Mouse (Mus musculus) forebrain, embryonic 12.5 days (tissue): Measurements from ENCODE around the gene H2al2a. TPM values are rescaled to one million over a fixed set of nuclear protein-coding genes. Genes with fewer than 3 reads are reported as not detected.
A peak's percentile ranks its signal among the peaks of the same experiment; 100 is the strongest.

Experiments used
- ATAC-seq: fragments of 200-750 bp; cut with Nextera tagmentation; 2 replicates; pipeline ENCODE4 v1.8.0; 2017; ENCODE audit warnings: moderate TSS enrichment; ENCODE audit not compliant: low FRiP score
- H3K27ac ChIP-seq: fragments of 300-500 bp; sonication (generic); 2 replicates; pipeline ENCODE4 v1.5.1; 2016; ENCODE audit warnings: mild to moderate bottlenecking
- H3K27me3 ChIP-seq: fragments of 300-500 bp; sonication (generic); 2 replicates; pipeline ENCODE4 v1.6.1; 2016; ENCODE audit warnings: mild to moderate bottlenecking
- H3K36me3 ChIP-seq: fragments of 300-500 bp; sonication (generic); replicated peaks from 2 replicates; pipeline ENCODE4 v1.6.1; 2016; ENCODE audit warnings: mild to moderate bottlenecking
- H3K4me1 ChIP-seq: fragments of 300-500 bp; sonication (generic); 2 replicates; pipeline ENCODE4 v1.6.1; 2016
- H3K4me2 ChIP-seq: fragments of 300-500 bp; sonication (generic); 2 replicates; pipeline ENCODE4 v1.6.1; 2016; ENCODE audit warnings: mild to moderate bottlenecking, moderate library complexity
- H3K4me3 ChIP-seq: fragments of 300-500 bp; sonication (generic); replicated peaks from 2 replicates; pipeline ENCODE4 v1.5.1; 2016; ENCODE audit warnings: mild to moderate bottlenecking
- H3K9ac ChIP-seq: fragments of 300-500 bp; sonication (generic); 2 replicates; pipeline ENCODE4 v1.6.1; 2016; ENCODE audit warnings: mild to moderate bottlenecking
- H3K9me3 ChIP-seq: fragments of 300-500 bp; sonication (generic); 2 replicates; pipeline ENCODE4 v1.6.1; 2016
- WGBS: fragments of 180-500 bp; shearing (Covaris S2); methylation state at CpG from one replicate; pipeline ENCODE4 v1.1.7; 2016; 5-methylcytosine and 5-hydroxymethylcytosine counted together
- polyA plus RNA-seq: library from polyadenylated mRNA; unstranded; fragments of >200 nt; fragmentation: Nextera tagmentation; extraction: Ambion mirVana; gene quantifications from 2 replicates; pipeline ENCODE4 v1.2.1, GENCODE M21; 2016

Gene H2al2a
- polyA plus RNA-seq, 1 experiment from 2014 or later = not detected

GRCm38 (mm10) chr2:18034371-18035250 is 37.9 kb upstream of the H2al2a start:
- Histone ChIP-seq H3K4me1 (peaks cover 84% of the 10 kb centered on the region), H3K27me3 (no peaks in the 10 kb centered on the region), H3K9me3 (no peaks in the 10 kb centered on the region), H3K36me3 (no peaks in the 10 kb centered on the region), H3K9ac (peak overlapping the region; percentile 21; the same call in 1 of the 2 replicates), H3K4me3 (no peak overlapping the region), H3K27ac (peak overlapping the region; percentile 61; the same call in 1 of the 2 replicates), H3K4me2 (peak overlapping the region; percentile 92; the same call in 1 of the 2 replicates)
- ATAC-seq = no peak
- WGBS = 26% methylated on average over 10 of the region's 10 CpGs

- Histone ChIP-seq H3K27me3 (no peaks in the 10 kb centered on the region), H3K4me1 (peaks cover 75% of the 10 kb centered on the region), H3K4me2 (peak overlapping the region; percentile 92), H3K9me3 (no peaks in the 10 kb centered on the region), H3K27ac (peak overlapping the region; percentile 62), H3K9ac (peak overlapping the region; percentile 87), H3K4me3 (0 out of 2 replicates have a peak overlapping the region, but pooled peaks have one; percentile 2), H3K36me3 (no peaks in the 10 kb centered on the region)
- 14% methylated on average over 10 of the region's 10 CpGs for WGBS
- peak; percentile 36; the same call in 1 of the 2 replicates for ATAC-seq
Measured at GRCm38 (mm10) chr2:18033166-18034108, 36.7 kb upstream of the H2al2a start.

GRCm38 (mm10) chr2:18032538-18032895 is 35.8 kb upstream of the H2al2a start:
- Histone ChIP-seq H3K9me3 (no peaks in the 10 kb centered on the region), H3K4me2 (peak overlapping the region; percentile 92), H3K27ac (no peak overlapping the region), H3K27me3 (no peaks in the 10 kb centered on the region), H3K4me1 (peaks cover 66% of the 10 kb centered on the region), H3K4me3 (peak overlapping the region; percentile 40; the same call in 1 of the 2 replicates), H3K36me3 (no peaks in the 10 kb centered on the region), H3K9ac (peak overlapping the region; percentile 87)
- no peak for ATAC-seq
- 20% methylated on average over 5 of the region's 5 CpGs for WGBS

- Histone ChIP-seq H3K4me1 (peaks cover 65% of the 10 kb centered on the region), H3K9ac (peak overlapping the region; percentile 87), H3K27me3 (no peaks in the 10 kb centered on the region), H3K9me3 (no peaks in the 10 kb centered on the region), H3K27ac (peak overlapping the region; percentile 83), H3K4me3 (peak overlapping the region; percentile 40), H3K4me2 (peak overlapping the region; percentile 92), H3K36me3 (no peaks in the 10 kb centered on the region)
- whole genome bisulfite sequencing = under 1% methylated on average over 34 of the region's 34 CpGs
- ATAC-seq = no peak
Measured at GRCm38 (mm10) chr2:18031831-18032537, 35.2 kb upstream of the H2al2a start.

- WGBS = under 1% methylated on average over 26 of the region's 26 CpGs
- H3K27me3 ChIP-seq = no peaks in the 10 kb centered on the region
- no peak for ATAC-seq
- peak overlapping the region; percentile 40 for H3K4me3 ChIP-seq
- H3K27ac ChIP-seq = peak overlapping the region; percentile 83
- H3K4me1 ChIP-seq = peaks cover 66% of the 10 kb centered on the region
- peak overlapping the region; percentile 92 for H3K4me2 ChIP-seq
- no peaks in the 10 kb centered on the region for H3K9me3 ChIP-seq
- H3K36me3 ChIP-seq = no peaks in the 10 kb centered on the region
- peak overlapping the region; percentile 87 for H3K9ac ChIP-seq
Measured at GRCm38 (mm10) chr2:18031271-18031821, 34.6 kb upstream of the H2al2a start.

GRCm38 (mm10) chr2:18030581-18030980 is 33.8 kb upstream of the H2al2a start:
- peak overlapping the region; percentile 92 for H3K4me2 ChIP-seq
- H3K27ac ChIP-seq = peak overlapping the region; percentile 83
- ATAC-seq = no peak
- peaks cover 71% of the 10 kb centered on the region for H3K4me1 ChIP-seq
- no peak overlapping the region for H3K9ac ChIP-seq
- H3K36me3 ChIP-seq = no peaks in the 10 kb centered on the region
- 4% methylated on average over 8 of the region's 8 CpGs for WGBS
- H3K27me3 ChIP-seq = no peaks in the 10 kb centered on the region
- no peaks in the 10 kb centered on the region for H3K9me3 ChIP-seq
- peak overlapping the region; percentile 14; the same call in 1 of the 2 replicates for H3K4me3 ChIP-seq

- H3K9me3 ChIP-seq = no peaks in the 10 kb centered on the region
- H3K4me1 ChIP-seq = peaks cover 69% of the 10 kb centered on the region
- no peak overlapping the region; the same call in 1 of the 2 replicates for H3K9ac ChIP-seq
- 18% methylated on average over 7 of the region's 7 CpGs for WGBS
- H3K27ac ChIP-seq = peak overlapping the region; percentile 71
- peak overlapping the region; percentile 92 for H3K4me2 ChIP-seq
- no peaks in the 10 kb centered on the region for H3K36me3 ChIP-seq
- H3K27me3 ChIP-seq = no peaks in the 10 kb centered on the region
- no peak for ATAC-seq
- no peak overlapping the region for H3K4me3 ChIP-seq
Measured at GRCm38 (mm10) chr2:18029656-18030055, 32.9 kb upstream of the H2al2a start.

GRCm38 (mm10) chr2:18028140-18029021 is 31.6 kb upstream of the H2al2a start:
- under 1% methylated on average over 61 of the region's 61 CpGs for WGBS
- peaks cover 56% of the 10 kb centered on the region for H3K4me1 ChIP-seq

GRCm38 (mm10) chr2:18027448-18028139 is 30.8 kb upstream of the H2al2a start:
- peak overlapping the region; percentile 67 for H3K4me3 ChIP-seq
- peaks cover 48% of the 10 kb centered on the region for H3K4me1 ChIP-seq
- no peaks in the 10 kb centered on the region for H3K27me3 ChIP-seq
- H3K9me3 ChIP-seq = no peaks in the 10 kb centered on the region
- ATAC-seq = peak; percentile 83
- 0% methylated on average over 43 of the region's 44 CpGs for WGBS
- H3K36me3 ChIP-seq = no peaks in the 10 kb centered on the region
- peak overlapping the region; percentile 100 for H3K27ac ChIP-seq
- peak overlapping the region; percentile 95 for H3K9ac ChIP-seq
- H3K4me2 ChIP-seq = peak overlapping the region; percentile 83

More at GRCm38 (mm10) chr2:18028140-18029021, 31.6 kb upstream of the H2al2a start:
- H3K36me3 ChIP-seq = no peaks in the 10 kb centered on the region
- peak overlapping the region; percentile 67 for H3K4me3 ChIP-seq
- H3K4me2 ChIP-seq = peak overlapping the region; percentile 83
- H3K27ac ChIP-seq = peak overlapping the region; percentile 100
- peak overlapping the region; percentile 95 for H3K9ac ChIP-seq
- H3K27me3 ChIP-seq = no peaks in the 10 kb centered on the region
- peak; percentile 67 for ATAC-seq
- no peaks in the 10 kb centered on the region for H3K9me3 ChIP-seq
